Mouse (Mus musculus): ENCODE data around the gene Zfp768. TPM values are rescaled to one million over a fixed set of nuclear protein-coding genes. Genes with fewer than 3 reads are reported as not detected.
"Not testable (repeated sequence)": the region's sequence is repeated elsewhere in the genome, so short reads cannot be mapped to it uniquely, and the experiment has no call there.

Zfp768 gene
- total RNA-seq, 2 experiments from 2014 or later = 39.1 to 39.9 TPM

- DNase-seq = no peak
- intact Hi-C loops (cut with DNase I) = loop anchor here (5.0 kb wide), 1 partner anchor 226 kb away; the partner anchor contains the start of genes Ccdc189 and Rnf40
Observed at GRCm38 (mm10) chr7:127361449-127361848, 16.1 kb upstream of the Zfp768 start.

- DNase-seq = no peak
- intact Hi-C loops (cut with DNase I) = loop anchor here (5.0 kb wide), 1 partner anchor 227 kb away; the partner anchor contains the start of genes Ccdc189 and Rnf40
Observed at GRCm38 (mm10) chr7:127360265-127360664, 14.9 kb upstream of the Zfp768 start.

GRCm38 (mm10) chr7:127358472-127358871 is 13.1 kb upstream of the Zfp768 start:
- intact Hi-C loops (cut with DNase I) = no loop called here

GRCm38 (mm10) chr7:127357871-127358270 is 12.5 kb upstream of the Zfp768 start:
- intact Hi-C loops (cut with DNase I) = no loop called here
- no peak for DNase-seq

More at GRCm38 (mm10) chr7:127358472-127358871, 13.1 kb upstream of the Zfp768 start:
- DNase-seq = no peak

- intact Hi-C loops (cut with DNase I) = no loop called here
- no peak for DNase-seq
Observed at GRCm38 (mm10) chr7:127355796-127356195, 10.4 kb upstream of the Zfp768 start.

- no peak for DNase-seq
- intact Hi-C loops (cut with DNase I) = no loop called here
Observed at GRCm38 (mm10) chr7:127351230-127352004, 6.0 kb upstream of the Zfp768 start.

GRCm38 (mm10) chr7:127346676-127347075 is 1.3 kb upstream of the Zfp768 start:
- peak in 1 of 2 experiments; percentile 37 for DNase-seq

GRCm38 (mm10) chr7:127345092-127345491 is 297 bp downstream of the Zfp768 start:
- intact Hi-C loops (cut with DNase I) = loop anchor here (5.0 to 10.0 kb wide), 2 partner anchors 83 to 550 kb away; partner anchors contain the start of genes Dctpp1, Fam57b and Ppp4c
- no peak for DNase-seq

More at GRCm38 (mm10) chr7:127346676-127347075, 1.3 kb upstream of the Zfp768 start:
- intact Hi-C loops (cut with DNase I) = loop anchor here (5.0 to 10.0 kb wide), 2 partner anchors 84 to 552 kb away; partner anchors contain the start of genes Dctpp1, Fam57b and Ppp4c

- DNase-seq = no peak
- intact Hi-C loops (cut with DNase I) = loop anchor here (10.0 kb wide), 1 partner anchor 550 kb away; the partner anchor contains the start of genes Fam57b and Ppp4c
Observed at GRCm38 (mm10) chr7:127344371-127344770, 1.0 kb downstream of the Zfp768 start.

- DNase-seq = no peak
- intact Hi-C loops (cut with DNase I) = loop anchor here (10.0 kb wide), 1 partner anchor 549 kb away; the partner anchor contains the start of genes Fam57b and Ppp4c
Observed at GRCm38 (mm10) chr7:127343351-127344019, 1.9 kb downstream of the Zfp768 start.

GRCm38 (mm10) chr7:127342888-127343287 is 2.5 kb downstream of the Zfp768 start:
- DNase-seq = no peak
- intact Hi-C loops (cut with DNase I) = loop anchor here (10.0 kb wide), 1 partner anchor 548 kb away; the partner anchor contains the start of genes Fam57b and Ppp4c

GRCm38 (mm10) chr7:127342332-127342731 is 3.1 kb downstream of the Zfp768 start:
- intact Hi-C loops (cut with DNase I) = loop anchor here (10.0 kb wide), 1 partner anchor 548 kb away; the partner anchor contains the start of genes Fam57b and Ppp4c
- DNase-seq = no peak

GRCm38 (mm10) chr7:127341861-127342260 is 3.5 kb downstream of the Zfp768 start:
- DNase-seq = not testable (repeated sequence)
- intact Hi-C loops (cut with DNase I) = loop anchor here (10.0 kb wide), 1 partner anchor 547 kb away; the partner anchor contains the start of genes Fam57b and Ppp4c

- DNase-seq = no peak
- intact Hi-C loops (cut with DNase I) = loop anchor here (10.0 kb wide), 1 partner anchor 547 kb away; the partner anchor contains the start of genes Fam57b and Ppp4c
Observed at GRCm38 (mm10) chr7:127341356-127341755, 4.0 kb downstream of the Zfp768 start.

GRCm38 (mm10) chr7:127337636-127338035 is 7.8 kb downstream of the Zfp768 start:
- intact Hi-C loops (cut with DNase I) = no loop called here
- no peak for DNase-seq

GRCm38 (mm10) chr7:127335604-127336003 is 9.8 kb downstream of the Zfp768 start:
- intact Hi-C loops (cut with DNase I) = no loop called here
- no peak for DNase-seq

- intact Hi-C loops (cut with DNase I) = no loop called here
- no peak for DNase-seq
Observed at GRCm38 (mm10) chr7:127333240-127333639, 12.1 kb downstream of the Zfp768 start.

- DNase-seq = peak; percentile 72 to 80
- intact Hi-C loops (cut with DNase I) = no loop called here
Observed at GRCm38 (mm10) chr7:127326685-127327084, 18.7 kb downstream of the Zfp768 start.

- DNase-seq = no peak
- intact Hi-C loops (cut with DNase I) = no loop called here
Observed at GRCm38 (mm10) chr7:127325550-127325949, 19.8 kb downstream of the Zfp768 start.

GRCm38 (mm10) chr7:127324944-127325343 is 20.4 kb downstream of the Zfp768 start:
- intact Hi-C loops (cut with DNase I) = no loop called here
- no peak for DNase-seq

GRCm38 (mm10) chr7:127322085-127322484 is 23.3 kb downstream of the Zfp768 start:
- intact Hi-C loops (cut with DNase I) = no loop called here
- DNase-seq = peak in 1 of 2 experiments; percentile 53
